Mouse (Mus musculus): Measurements from ENCODE around the gene Sumo3.

Gene Sumo3

DNA sequence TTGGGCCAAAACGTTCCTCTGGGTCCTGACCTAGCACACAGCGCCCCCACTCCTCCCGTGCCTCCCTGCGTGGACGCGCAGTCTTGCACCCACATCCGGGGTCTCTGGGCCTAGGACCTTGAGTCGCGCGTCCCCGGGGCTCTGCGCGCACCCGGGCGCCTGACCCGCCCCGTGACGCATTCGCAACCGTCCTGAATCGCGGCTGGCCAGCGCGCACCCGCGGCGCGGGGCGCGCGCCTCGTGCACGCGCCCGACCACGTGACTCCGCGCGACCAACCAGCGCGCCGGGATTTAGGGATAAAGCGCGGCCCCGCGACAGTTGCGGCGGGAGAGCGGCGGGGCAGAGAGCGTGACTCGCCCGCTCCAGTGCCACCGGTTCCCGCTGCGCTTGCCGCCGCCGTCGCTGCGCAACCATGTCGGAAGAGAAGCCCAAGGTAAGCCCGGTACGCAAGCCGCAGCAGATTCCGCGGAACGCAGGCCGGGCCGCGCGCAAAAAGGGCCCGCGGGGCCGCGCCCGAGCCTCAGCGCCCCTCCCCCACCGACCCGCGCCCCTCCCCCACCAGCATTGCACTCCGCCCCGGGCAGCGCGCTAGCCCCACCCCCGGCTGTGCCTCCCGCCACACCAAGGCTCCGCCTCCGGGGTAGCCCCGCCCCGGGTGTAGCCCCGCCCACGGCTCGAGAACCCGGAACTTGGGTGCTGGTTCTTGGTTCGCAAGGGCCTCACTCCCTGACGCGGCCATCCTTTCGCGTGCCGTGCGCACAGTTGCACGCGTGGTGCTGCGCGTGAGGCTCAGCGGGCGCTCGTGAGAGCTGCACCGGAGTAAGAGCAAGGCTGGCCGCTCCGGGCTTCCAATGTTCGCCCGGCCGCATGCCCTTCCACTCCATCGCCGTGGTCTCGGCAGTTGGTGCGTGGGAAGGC, at the start of gene Sumo3, which contains the start of gene Gm49325:
Sumo3 (plus strand) TSS at position 190 of the 919 bp plus-strand sequence.
Gm49325 (plus strand) TSS at position 290 of the 919 bp plus-strand sequence.
- DNase-seq (ENCODE audit: low spot score in 2 of 2), result peak; percentile 90

GRCm38 (mm10) chr10:77556631-77557030, 49.3 kb upstream of the Sumo3 start:
- DNase-seq (ENCODE audit: low spot score in 2 of 2), result peak in 1 of 2 experiments; percentile 6

- no peak for DNase-seq (ENCODE audit: low spot score in 2 of 2)
These were observed 48.3 kb upstream of the Sumo3 start for GRCm38 (mm10) chr10:77557641-77558040.

DNA sequence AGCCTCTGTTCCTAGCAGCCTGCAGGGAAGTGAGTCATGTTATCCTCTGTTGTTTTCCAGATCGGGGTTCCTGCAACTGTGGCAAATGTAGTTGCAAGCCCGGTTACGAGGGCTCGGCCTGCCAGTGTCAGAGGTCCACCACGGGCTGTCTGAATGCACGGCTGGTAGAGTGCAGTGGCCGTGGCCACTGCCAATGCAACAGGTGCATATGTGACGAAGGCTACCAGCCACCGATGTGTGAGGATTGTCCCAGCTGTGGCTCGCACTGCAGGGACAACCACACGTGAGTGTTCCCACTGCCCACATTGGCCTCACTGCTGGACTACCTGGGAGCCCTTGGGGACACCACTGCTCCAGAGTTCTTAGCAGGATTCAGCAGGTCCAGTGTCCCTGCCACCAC, 45.8 kb upstream of the Sumo3 start:
- DNase-seq (ENCODE audit: low spot score in 2 of 2), result no peak

GRCm38 (mm10) chr10:77560830-77561229, 45.1 kb upstream of the Sumo3 start:
- DNase-seq (ENCODE audit: low spot score in 2 of 2), result no peak

DNA sequence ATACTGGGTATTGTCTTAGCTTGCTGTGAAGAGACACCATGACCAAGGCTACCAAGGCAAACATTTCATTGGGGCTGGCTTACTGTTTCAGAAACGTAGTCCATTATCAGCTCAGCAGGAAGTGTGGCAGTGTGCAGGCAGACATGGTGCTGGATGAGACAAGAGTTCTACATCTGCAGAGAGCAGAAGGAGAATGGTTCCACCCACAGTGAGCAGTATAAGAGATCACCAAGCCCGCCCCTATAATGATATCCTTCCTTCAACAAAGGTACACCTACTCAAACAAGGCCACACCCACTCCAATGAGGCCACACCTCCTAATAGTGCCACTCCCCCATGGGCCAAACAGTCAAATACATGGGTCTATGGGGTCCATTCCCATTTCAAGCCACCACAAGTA, 44.4 kb upstream of the Sumo3 start:
- no peak for DNase-seq (ENCODE audit: low spot score in 2 of 2)

- DNase-seq (ENCODE audit: low spot score in 2 of 2), result no peak
These were observed 40.9 kb upstream of the Sumo3 start for GRCm38 (mm10) chr10:77565005-77565404.

DNA sequence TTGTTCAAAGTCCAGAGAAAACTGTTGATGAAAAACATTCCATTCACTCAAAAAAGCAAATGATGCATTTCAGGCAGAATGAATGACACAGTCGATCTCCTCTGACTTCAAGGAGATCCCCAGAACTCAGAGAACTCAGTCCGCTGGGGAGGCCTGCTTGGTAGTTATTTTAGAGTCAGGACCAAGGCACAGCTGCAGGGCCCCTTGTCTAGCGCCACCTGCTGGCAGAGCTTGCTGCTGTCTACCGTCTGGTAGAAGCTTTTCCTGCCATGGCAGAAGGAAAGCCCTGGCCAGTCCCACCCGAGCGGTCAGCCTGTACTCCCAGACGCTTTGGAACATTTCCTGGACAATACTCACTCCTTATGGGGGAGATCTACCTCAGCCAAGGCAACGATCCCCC, 39.2 kb upstream of the Sumo3 start:
- DNase-seq (ENCODE audit: low spot score in 2 of 2), result peak; percentile 64 to 72

GRCm38 (mm10) chr10:77569481-77569880, 36.4 kb upstream of the Sumo3 start:
- DNase-seq (ENCODE audit: low spot score in 2 of 2), result no peak

- DNase-seq (ENCODE audit: low spot score in 2 of 2), result no peak
These were observed 35.8 kb upstream of the Sumo3 start for GRCm38 (mm10) chr10:77569973-77570658.

- no peak for DNase-seq (ENCODE audit: low spot score in 2 of 2)
These were observed 33.7 kb upstream of the Sumo3 start for GRCm38 (mm10) chr10:77572225-77572624.

- DNase-seq (ENCODE audit: low spot score in 2 of 2), result no peak
These were observed 32.7 kb upstream of the Sumo3 start for GRCm38 (mm10) chr10:77573162-77573561.

- DNase-seq (ENCODE audit: low spot score in 2 of 2), result no peak
These were observed 25.6 kb upstream of the Sumo3 start for GRCm38 (mm10) chr10:77580027-77580920.

DNA sequence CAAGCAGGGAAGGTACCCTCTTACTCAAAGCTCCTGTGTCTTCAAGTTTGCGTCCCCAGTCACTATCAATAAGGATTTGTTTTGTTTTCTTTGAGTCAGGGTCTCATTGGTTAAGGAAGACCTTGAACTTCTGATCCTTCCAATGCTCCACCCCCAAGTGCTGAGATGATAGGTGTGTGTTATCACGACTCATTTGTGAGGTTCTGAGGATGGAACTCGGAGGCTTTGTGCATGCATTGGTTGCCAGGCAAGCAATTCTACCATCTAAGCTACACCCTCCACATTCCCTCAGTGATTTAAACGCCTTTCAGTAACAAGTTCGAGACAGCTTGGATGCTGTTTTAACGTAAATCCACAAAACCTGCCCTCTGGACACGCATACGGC, 24.9 kb upstream of the Sumo3 start:
- DNase-seq (ENCODE audit: low spot score in 2 of 2), result no peak

- DNase-seq (ENCODE audit: low spot score in 2 of 2), result peak; percentile 92 to 93
These were observed 24.3 kb upstream of the Sumo3 start, which contains the start of gene Pttg1ip for GRCm38 (mm10) chr10:77581408-77582284. Pttg1ip (plus strand) TSS chr10:77581720.

GRCm38 (mm10) chr10:77582285-77582618, 23.6 kb upstream of the Sumo3 start:
- no peak for DNase-seq (ENCODE audit: low spot score in 2 of 2)

- no peak for DNase-seq (ENCODE audit: low spot score in 2 of 2)
These were observed 22.0 kb upstream of the Sumo3 start for GRCm38 (mm10) chr10:77583795-77584422.

DNA sequence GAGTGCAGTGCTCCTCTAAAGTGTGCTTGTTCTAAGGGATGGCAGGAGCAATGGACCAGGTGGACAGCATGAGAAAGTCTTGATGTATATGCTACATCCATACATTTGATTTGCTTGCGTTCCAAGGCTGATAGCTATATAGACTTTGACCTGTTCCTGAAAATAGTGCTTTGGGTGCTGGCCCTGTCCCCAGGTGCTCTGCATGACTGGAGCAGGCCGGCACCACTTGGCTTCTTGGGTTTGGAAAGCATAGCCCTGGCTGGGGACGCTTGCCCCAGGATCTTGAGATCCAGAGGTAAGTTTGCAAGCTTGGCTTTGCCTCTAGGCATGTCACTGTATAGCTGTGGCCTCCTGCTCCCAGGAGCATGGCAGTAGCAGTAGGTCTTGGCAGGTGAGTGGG, 19.3 kb upstream of the Sumo3 start:
- DNase-seq (ENCODE audit: low spot score in 2 of 2), result no peak

DNA sequence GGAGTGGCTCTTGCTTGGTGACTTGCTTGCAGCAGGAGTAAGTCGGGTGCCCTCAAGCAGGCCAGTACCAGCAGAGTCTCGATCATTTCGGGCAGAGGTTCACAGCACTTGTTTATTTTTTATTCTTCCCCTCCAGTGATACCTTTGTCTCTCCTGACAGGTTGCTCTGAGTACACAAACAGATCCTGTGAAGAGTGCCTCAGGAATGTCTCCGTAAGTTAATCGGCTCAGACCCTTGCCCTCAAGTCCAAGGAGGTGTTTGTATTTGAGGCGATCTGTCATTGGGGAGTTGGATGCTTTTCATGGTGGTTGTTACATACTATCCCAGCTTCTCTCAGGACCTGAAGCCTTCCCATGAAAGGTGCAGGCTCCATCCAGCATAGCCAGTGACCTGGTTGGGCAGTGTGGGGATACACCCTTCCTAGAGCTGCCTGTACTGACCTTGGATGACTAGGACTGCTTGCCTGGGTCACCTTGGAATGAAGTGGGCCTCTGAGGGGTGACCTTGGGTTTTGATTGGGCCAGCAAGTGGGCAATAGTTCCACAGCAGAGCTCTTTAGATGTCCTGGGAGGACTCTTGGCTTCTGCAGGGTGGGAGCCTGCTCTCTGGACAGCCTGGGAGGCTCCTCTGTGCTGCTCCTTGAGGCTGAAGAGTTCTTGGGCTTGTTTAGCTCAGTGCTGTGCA, 18.7 kb upstream of the Sumo3 start:
- no peak for DNase-seq (ENCODE audit: low spot score in 2 of 2)

DNA sequence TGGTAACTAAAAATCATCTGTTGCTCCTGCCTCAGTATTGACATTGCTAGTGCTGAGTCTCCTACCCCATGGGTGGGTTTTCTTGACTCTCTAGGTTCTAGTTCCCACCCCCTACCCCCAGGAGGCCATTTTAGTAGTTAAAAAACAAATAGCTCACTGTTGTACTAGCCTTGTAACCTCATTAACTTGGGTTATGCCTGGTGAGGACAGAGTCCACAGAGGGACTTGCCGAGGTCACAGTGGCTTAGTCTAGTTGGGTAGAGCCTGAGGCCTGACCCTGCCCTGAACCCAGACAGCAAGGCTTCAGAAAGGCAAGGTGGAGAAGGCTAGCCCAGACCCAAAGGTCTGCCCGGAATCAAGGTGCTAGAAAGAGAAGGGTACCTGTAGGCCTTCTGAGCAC, 17.9 kb upstream of the Sumo3 start:
- DNase-seq (ENCODE audit: low spot score in 2 of 2), result no peak
